Mouse (Mus musculus) intestine, embryonic 16.5 days (tissue): ENCODE measurements around the gene Snap23. TPM values are rescaled to one million over a fixed set of nuclear protein-coding genes. Genes with fewer than 3 reads are reported as not detected.

Experiments
- ATAC-seq: fragments of 200-750 bp; cut with Nextera tagmentation; 2 replicates; pipeline ENCODE4 v1.8.0; 2017; ENCODE audit warnings: moderate TSS enrichment, moderate library complexity
- H3K27ac ChIP-seq: fragments of 300-500 bp; sonication (generic); 2 replicates; pipeline ENCODE4 v1.5.1; 2014; ENCODE audit warnings: mild to moderate bottlenecking, low read length
- H3K27me3 ChIP-seq: fragments of 300-500 bp; sonication (generic); replicated peaks from 2 replicates; pipeline ENCODE4 v1.6.1; 2014; ENCODE audit warnings: low read length, control low read depth, mixed read lengths; ENCODE audit not compliant: control insufficient read depth, insufficient read depth
- H3K36me3 ChIP-seq: fragments of 300-500 bp; sonication (generic); 2 replicates; pipeline ENCODE4 v1.6.1; 2014; ENCODE audit warnings: low read length, control low read depth; ENCODE audit not compliant: control insufficient read depth, insufficient read depth
- H3K4me1 ChIP-seq: fragments of 300-500 bp; sonication (generic); 2 replicates; pipeline ENCODE4 v1.6.1; 2014; ENCODE audit warnings: low read length, control low read depth, mixed read lengths; ENCODE audit not compliant: control insufficient read depth, insufficient read depth
- H3K4me2 ChIP-seq: fragments of 300-500 bp; sonication (generic); 2 replicates; pipeline ENCODE4 v1.6.1; 2014; ENCODE audit warnings: low read depth, low read length, control low read depth
- H3K4me3 ChIP-seq: fragments of 300-500 bp; sonication (generic); 2 replicates; pipeline ENCODE4 v1.5.1; 2014; ENCODE audit warnings: mild to moderate bottlenecking, low read length
- H3K9ac ChIP-seq: fragments of 300-500 bp; sonication (generic); 2 replicates; pipeline ENCODE4 v1.6.1; 2014; ENCODE audit warnings: low read depth, low read length
- H3K9me3 ChIP-seq: fragments of 300-500 bp; sonication (generic); 2 replicates; pipeline ENCODE4 v1.6.1; 2016; ENCODE audit warnings: low read length, control low read depth; ENCODE audit not compliant: control insufficient read depth
- WGBS: fragments of 180-500 bp; shearing (Covaris S2); extraction: QIAGEN DNeasy Blood & Tissue Kit; methylation state at CpG from one replicate; pipeline ENCODE4 v1.1.7; 2014; 5-methylcytosine and 5-hydroxymethylcytosine counted together
- polyA plus RNA-seq: library from polyadenylated mRNA; unstranded; fragments of >200 nt; fragmentation: Nextera tagmentation; extraction: Ambion mirVana; gene quantifications from 2 replicates; pipeline ENCODE4 v1.2.1, GENCODE M21; 2015

Gene Snap23
- polyA plus RNA-seq, result 54.6 and 55.8 TPM in 2 replicates

- peaks cover 8% of the 10 kb centered on the region for H3K4me1 ChIP-seq
- WGBS, result under 1% methylated on average over 42 of the region's 42 CpGs
These were observed at the start of gene Snap23 for GRCm38 (mm10) chr2:120566886-120567797. TSS of gene Snap23 (plus strand) at chr2:120567671.

GRCm38 (mm10) chr2:120518547-120519210 is 48.8 kb upstream of the Snap23 start:
- no peaks in the 10 kb centered on the region for H3K27me3 ChIP-seq
- peaks cover 18% of the 10 kb centered on the region for H3K36me3 ChIP-seq
- H3K4me3 ChIP-seq, result no peak overlapping the region
- no peak overlapping the region for H3K4me2 ChIP-seq
- H3K4me1 ChIP-seq, result no peaks in the 10 kb centered on the region
- no peak overlapping the region for H3K9ac ChIP-seq
- no peak for ATAC-seq
- no peaks in the 10 kb centered on the region for H3K9me3 ChIP-seq
- H3K27ac ChIP-seq, result no peak overlapping the region
- 90% methylated on average over 5 of the region's 5 CpGs for WGBS

More at GRCm38 (mm10) chr2:120566886-120567797, at the start of gene Snap23:
- Histone ChIP-seq H3K4me2 (peak within 1 kb of the TSS; percentile 53), H3K27me3 (no peaks in the 10 kb centered on the region), H3K9ac (peak within 1 kb of the TSS; percentile 78), H3K27ac (peak within 1 kb of the TSS; percentile 93), H3K36me3 (0 out of 2 replicates have a peak, but pooled peaks cover 3% of the 10 kb centered on the region), H3K4me3 (peak within 1 kb of the TSS; percentile 70), H3K9me3 (no peaks in the 10 kb centered on the region)
- peak; percentile 95 for ATAC-seq

GRCm38 (mm10) chr2:120526771-120527170 is 40.7 kb upstream of the Snap23 start:
- H3K9me3 ChIP-seq, result no peaks in the 10 kb centered on the region
- H3K4me3 ChIP-seq, result no peak overlapping the region
- H3K4me2 ChIP-seq, result no peak overlapping the region
- ATAC-seq, result no peak
- WGBS, result 87% methylated on average over 5 of the region's 5 CpGs
- H3K27ac ChIP-seq, result no peak overlapping the region
- H3K36me3 ChIP-seq, result peaks cover 5% of the 10 kb centered on the region; the same call in 1 of the 2 replicates
- H3K9ac ChIP-seq, result no peak overlapping the region
- H3K27me3 ChIP-seq, result no peaks in the 10 kb centered on the region
- H3K4me1 ChIP-seq, result no peaks in the 10 kb centered on the region

GRCm38 (mm10) chr2:120529531-120529930 is 37.9 kb upstream of the Snap23 start:
- Histone ChIP-seq H3K27ac (no peak overlapping the region), H3K4me2 (no peak overlapping the region), H3K4me1 (no peaks in the 10 kb centered on the region), H3K36me3 (peaks cover 12% of the 10 kb centered on the region), H3K9ac (no peak overlapping the region), H3K27me3 (no peaks in the 10 kb centered on the region), H3K9me3 (no peaks in the 10 kb centered on the region), H3K4me3 (no peak overlapping the region)
- ATAC-seq, result no peak

GRCm38 (mm10) chr2:120531223-120531622 is 36.2 kb upstream of the Snap23 start:
- Histone ChIP-seq H3K4me3 (no peak overlapping the region), H3K9me3 (no peaks in the 10 kb centered on the region), H3K4me2 (no peak overlapping the region), H3K9ac (no peak overlapping the region), H3K4me1 (no peaks in the 10 kb centered on the region), H3K27ac (no peak overlapping the region), H3K27me3 (no peaks in the 10 kb centered on the region), H3K36me3 (peaks cover 15% of the 10 kb centered on the region)
- 92% methylated on average over 4 of the region's 4 CpGs for WGBS
- ATAC-seq, result no peak

- Histone ChIP-seq H3K9me3 (no peaks in the 10 kb centered on the region), H3K4me3 (no peak overlapping the region), H3K4me2 (no peak overlapping the region), H3K4me1 (no peaks in the 10 kb centered on the region), H3K27ac (peak overlapping the region; percentile 17; the same call in 1 of the 2 replicates), H3K9ac (no peak overlapping the region), H3K36me3 (0 out of 2 replicates have a peak, but pooled peaks cover 3% of the 10 kb centered on the region), H3K27me3 (no peaks in the 10 kb centered on the region)
- 57% methylated on average over 3 of the region's 3 CpGs for WGBS
- ATAC-seq, result peak; percentile 53; the same call in 1 of the 2 replicates
These were observed 28.1 kb upstream of the Snap23 start for GRCm38 (mm10) chr2:120539333-120539732.

GRCm38 (mm10) chr2:120539778-120540208 is 27.7 kb upstream of the Snap23 start:
- Histone ChIP-seq H3K4me3 (no peak overlapping the region), H3K27me3 (no peaks in the 10 kb centered on the region), H3K9ac (no peak overlapping the region), H3K9me3 (no peaks in the 10 kb centered on the region), H3K27ac (peak overlapping the region; percentile 38; the same call in 1 of the 2 replicates), H3K4me1 (no peaks in the 10 kb centered on the region), H3K36me3 (0 out of 2 replicates have a peak, but pooled peaks cover 3% of the 10 kb centered on the region), H3K4me2 (no peak overlapping the region)
- 25% methylated on average over 1 of the region's 1 CpGs for WGBS
- ATAC-seq, result peak; percentile 93

GRCm38 (mm10) chr2:120544732-120545131 is 22.7 kb upstream of the Snap23 start:
- 95% methylated on average over 2 of the region's 2 CpGs for WGBS
- Histone ChIP-seq H3K27me3 (no peaks in the 10 kb centered on the region), H3K4me3 (no peak overlapping the region), H3K9me3 (no peaks in the 10 kb centered on the region), H3K36me3 (no peaks in the 10 kb centered on the region), H3K9ac (no peak overlapping the region), H3K4me1 (no peaks in the 10 kb centered on the region), H3K27ac (no peak overlapping the region), H3K4me2 (no peak overlapping the region)
- ATAC-seq, result no peak

- H3K4me1 ChIP-seq, result peaks cover under 1% of the 10 kb centered on the region; the same call in 1 of the 2 replicates
- 0 out of 2 replicates have a peak, but pooled peaks cover 5% of the 10 kb centered on the region for H3K36me3 ChIP-seq
- no peaks in the 10 kb centered on the region for H3K9me3 ChIP-seq
- no peak overlapping the region for H3K27ac ChIP-seq
- no peak overlapping the region for H3K4me3 ChIP-seq
- ATAC-seq, result peak; percentile 28; the same call in 1 of the 2 replicates
- no peak overlapping the region for H3K9ac ChIP-seq
- no peak overlapping the region for H3K4me2 ChIP-seq
- WGBS, result 54% methylated on average over 3 of the region's 3 CpGs
- no peaks in the 10 kb centered on the region for H3K27me3 ChIP-seq
These were observed 10.6 kb upstream of the Snap23 start for GRCm38 (mm10) chr2:120556868-120557267.
